Mouse (Mus musculus): ENCODE results near the gene Faap100.
"Not testable (repeated sequence)": the region's sequence is repeated elsewhere in the genome, so short reads cannot be mapped to it uniquely, and the experiment has no call there.

The Faap100 gene

GRCm38 (mm10) chr11:120378611-120379540, at the start of gene Faap100:
Gene Faap100 (minus strand): TSS chr11:120378764.
- DNase-seq (ENCODE audit: low spot score), result peak; percentile 96

- DNase-seq (ENCODE audit: low spot score), result no peak
Observed at GRCm38 (mm10) chr11:120426727-120427126, 48.2 kb upstream of the Faap100 start.

- peak; percentile 83 for DNase-seq (ENCODE audit: low spot score)
Observed at GRCm38 (mm10) chr11:120423569-120424295, 45.2 kb upstream of the Faap100 start.

GRCm38 (mm10) chr11:120422651-120423568, 44.3 kb upstream of the Faap100 start:
- DNase-seq (ENCODE audit: low spot score), result no peak

- no peak for DNase-seq (ENCODE audit: low spot score)
Observed at GRCm38 (mm10) chr11:120418592-120418991, 40.0 kb upstream of the Faap100 start.

- no peak for DNase-seq (ENCODE audit: low spot score)
Observed at GRCm38 (mm10) chr11:120417852-120418251, 39.3 kb upstream of the Faap100 start.

- not testable (repeated sequence) for DNase-seq (ENCODE audit: low spot score)
Observed at GRCm38 (mm10) chr11:120413621-120414020, 35.1 kb upstream of the Faap100 start.

- DNase-seq (ENCODE audit: low spot score), result no peak
Observed at GRCm38 (mm10) chr11:120406445-120406844, 27.9 kb upstream of the Faap100 start.

- no peak for DNase-seq (ENCODE audit: low spot score)
Observed at GRCm38 (mm10) chr11:120405867-120406266, 27.3 kb upstream of the Faap100 start.

GRCm38 (mm10) chr11:120404814-120405213, 26.2 kb upstream of the Faap100 start:
- DNase-seq (ENCODE audit: low spot score), result no peak

- DNase-seq (ENCODE audit: low spot score), result no peak
Observed at GRCm38 (mm10) chr11:120399319-120399718, 20.8 kb upstream of the Faap100 start.

- no peak for DNase-seq (ENCODE audit: low spot score)
Observed at GRCm38 (mm10) chr11:120397602-120398001, 19.0 kb upstream of the Faap100 start.

- no peak for DNase-seq (ENCODE audit: low spot score)
Observed at GRCm38 (mm10) chr11:120395661-120396060, 17.1 kb upstream of the Faap100 start.

- DNase-seq (ENCODE audit: low spot score), result no peak
Observed at GRCm38 (mm10) chr11:120388580-120388979, 10.0 kb upstream of the Faap100 start.

- no peak for DNase-seq (ENCODE audit: low spot score)
Observed at GRCm38 (mm10) chr11:120387157-120387556, 8.6 kb upstream of the Faap100 start.

GRCm38 (mm10) chr11:120386632-120387031, 8.1 kb upstream of the Faap100 start:
- DNase-seq (ENCODE audit: low spot score), result no peak

GRCm38 (mm10) chr11:120382509-120382908, 3.9 kb upstream of the Faap100 start:
- DNase-seq (ENCODE audit: low spot score), result no peak

- DNase-seq (ENCODE audit: low spot score), result no peak
Observed at GRCm38 (mm10) chr11:120381157-120381556, 2.6 kb upstream of the Faap100 start.

GRCm38 (mm10) chr11:120380271-120380670, 1.7 kb upstream of the Faap100 start:
- DNase-seq (ENCODE audit: low spot score), result no peak

GRCm38 (mm10) chr11:120378031-120378610, 443 bp downstream of the Faap100 start:
- DNase-seq (ENCODE audit: low spot score), result peak; percentile 40

- DNase-seq (ENCODE audit: low spot score), result no peak
Observed at GRCm38 (mm10) chr11:120377337-120377736, 1.2 kb downstream of the Faap100 start.
